Mouse (Mus musculus): ENCODE results near the gene Macrod2.

Gene Macrod2

GRCm38 (mm10) chr2:142217371-142217770 is 1822.3 kb downstream of the Macrod2 start:
- no peak for DNase-seq (ENCODE audit: low read depth, low spot score)

GRCm38 (mm10) chr2:142222137-142222921 is 1827.2 kb downstream of the Macrod2 start:
- no peak for DNase-seq (ENCODE audit: low read depth, low spot score)

DNA sequence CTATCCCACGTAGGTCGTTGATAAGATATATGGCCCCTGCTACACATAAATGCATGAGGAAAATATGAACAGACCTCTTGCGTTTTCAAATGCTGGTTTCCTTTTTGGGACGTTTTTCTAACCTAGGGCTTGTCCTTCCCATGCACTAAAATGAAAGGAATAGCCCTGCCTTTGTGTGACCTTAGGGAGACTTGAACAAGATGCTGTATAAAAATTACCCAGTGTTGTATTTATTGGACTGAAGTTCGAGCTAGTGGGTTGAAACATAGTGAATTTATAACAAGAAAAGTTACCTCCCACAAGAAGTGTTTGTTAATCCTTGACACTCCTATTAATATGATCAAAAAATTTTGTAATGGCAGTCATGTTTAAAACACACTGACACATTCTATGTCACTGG is 1827.8 kb downstream of the Macrod2 start:
- DNase-seq (ENCODE audit: low read depth, low spot score) = no peak

- no peak for DNase-seq (ENCODE audit: low read depth, low spot score)
These were observed 1836.0 kb downstream of the Macrod2 start for GRCm38 (mm10) chr2:142230985-142231549.

- no peak for DNase-seq (ENCODE audit: low read depth, low spot score)
These were observed 1837.7 kb downstream of the Macrod2 start for GRCm38 (mm10) chr2:142232828-142233227.

GRCm38 (mm10) chr2:142243483-142243882 is 1848.4 kb downstream of the Macrod2 start:
- no peak for DNase-seq (ENCODE audit: low read depth, low spot score)

DNA sequence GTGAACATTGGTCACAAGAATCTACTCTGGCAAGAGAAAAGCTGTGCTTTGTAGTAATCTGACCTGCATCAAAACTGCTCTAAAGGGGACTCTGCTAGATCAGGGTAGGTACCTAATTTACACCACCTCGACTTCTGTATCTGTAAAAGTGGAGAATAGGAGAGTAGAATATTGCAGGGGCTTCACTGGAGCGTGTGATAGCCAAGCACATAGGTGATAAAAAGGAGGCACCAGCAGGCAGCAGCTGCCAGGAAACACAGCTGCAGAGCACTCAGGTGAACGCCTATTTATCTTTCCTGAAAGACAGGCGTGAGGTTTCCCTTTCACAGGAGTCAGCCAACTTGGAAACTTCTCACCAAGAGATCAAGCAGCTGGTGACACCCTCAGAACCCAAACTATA is 1855.3 kb downstream of the Macrod2 start:
- DNase-seq (ENCODE audit: low read depth, low spot score) = no peak

- DNase-seq (ENCODE audit: low read depth, low spot score) = no peak
These were observed 1856.4 kb downstream of the Macrod2 start for GRCm38 (mm10) chr2:142251518-142251917.

DNA sequence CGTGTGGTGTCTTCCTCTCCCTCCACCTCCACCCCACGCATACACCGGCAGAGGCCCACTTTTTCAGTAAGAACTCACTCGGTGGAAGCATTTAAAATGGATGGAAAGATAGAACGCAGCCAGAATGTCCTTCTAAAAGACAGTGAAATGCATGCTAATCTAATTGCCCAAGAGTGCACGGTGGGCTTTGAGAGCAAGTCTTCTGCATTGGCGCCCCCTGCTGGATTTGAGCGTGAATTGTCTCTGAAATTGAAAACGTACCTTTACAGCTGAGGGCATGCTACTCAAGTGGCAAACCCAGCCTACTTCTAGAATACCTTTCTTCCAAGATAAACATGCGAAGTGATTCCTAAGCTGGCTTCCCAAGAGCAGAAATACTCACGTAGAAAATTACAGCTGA is 1858.8 kb downstream of the Macrod2 start:
- peak; percentile 4 for DNase-seq (ENCODE audit: low read depth, low spot score)

DNA sequence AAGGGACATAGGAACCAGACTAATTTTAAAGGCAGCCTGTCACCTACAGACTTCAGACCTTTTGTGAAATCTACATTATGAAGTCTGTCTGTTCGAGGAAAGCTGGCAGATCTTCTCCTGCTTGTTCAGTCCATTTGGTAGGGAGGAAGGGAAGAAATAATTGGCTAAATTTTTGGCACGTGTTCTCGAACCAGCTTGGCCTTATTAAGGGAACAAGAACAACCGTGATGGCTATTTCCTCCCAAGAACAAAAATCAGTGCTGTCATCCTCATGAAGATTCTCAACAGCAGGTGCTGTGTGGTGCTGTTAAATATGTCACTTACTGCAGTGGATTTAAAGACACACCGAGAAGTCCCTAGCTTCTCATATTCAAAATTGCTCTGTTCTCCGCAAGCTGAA is 1859.5 kb downstream of the Macrod2 start:
- DNase-seq (ENCODE audit: low read depth, low spot score) = no peak

GRCm38 (mm10) chr2:142257501-142257900 is 1862.4 kb downstream of the Macrod2 start:
- no peak for DNase-seq (ENCODE audit: low read depth, low spot score)

DNA sequence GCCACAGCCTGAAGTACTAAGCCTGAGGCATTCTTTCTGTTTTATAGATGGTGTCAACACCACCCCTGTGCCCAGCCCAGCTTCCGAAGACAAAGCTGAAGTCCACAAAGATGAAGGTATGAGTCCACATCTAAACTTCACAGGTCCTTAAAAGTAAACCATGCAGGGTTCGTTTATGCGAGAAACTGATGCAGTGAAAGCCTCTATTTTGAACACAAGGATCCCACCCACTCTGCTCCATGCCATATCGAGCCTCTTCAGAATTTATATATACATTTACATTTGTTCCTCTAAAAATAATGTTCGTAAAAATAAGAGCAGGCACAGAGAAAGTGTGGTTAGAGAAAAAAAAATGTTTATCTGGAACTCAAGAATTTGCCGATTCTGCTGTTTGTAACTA is 1865.9 kb downstream of the Macrod2 start:
- DNase-seq (ENCODE audit: low read depth, low spot score) = no peak

DNA sequence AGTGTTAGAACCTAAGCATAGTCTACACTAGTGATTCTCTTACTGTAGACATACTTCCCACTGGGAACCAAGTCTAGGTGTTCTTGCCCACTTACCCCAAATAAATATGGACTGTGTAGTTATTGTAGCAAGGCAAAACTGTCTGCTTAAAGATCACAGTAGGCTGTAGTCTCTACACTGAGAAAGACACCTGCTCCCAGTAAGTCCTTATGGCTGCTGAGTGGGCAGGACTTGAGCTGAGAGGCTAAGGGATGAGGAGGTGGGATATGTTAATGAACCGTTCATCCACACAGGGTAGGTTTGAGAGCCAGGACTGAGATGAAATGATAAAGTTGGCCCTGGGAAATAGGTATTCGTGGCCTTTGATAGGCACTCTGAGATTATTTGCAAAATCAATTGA is 1869.6 kb downstream of the Macrod2 start:
- no peak for DNase-seq (ENCODE audit: low read depth, low spot score)

GRCm38 (mm10) chr2:142267836-142268235 is 1872.7 kb downstream of the Macrod2 start:
- no peak for DNase-seq (ENCODE audit: low read depth, low spot score)

DNA sequence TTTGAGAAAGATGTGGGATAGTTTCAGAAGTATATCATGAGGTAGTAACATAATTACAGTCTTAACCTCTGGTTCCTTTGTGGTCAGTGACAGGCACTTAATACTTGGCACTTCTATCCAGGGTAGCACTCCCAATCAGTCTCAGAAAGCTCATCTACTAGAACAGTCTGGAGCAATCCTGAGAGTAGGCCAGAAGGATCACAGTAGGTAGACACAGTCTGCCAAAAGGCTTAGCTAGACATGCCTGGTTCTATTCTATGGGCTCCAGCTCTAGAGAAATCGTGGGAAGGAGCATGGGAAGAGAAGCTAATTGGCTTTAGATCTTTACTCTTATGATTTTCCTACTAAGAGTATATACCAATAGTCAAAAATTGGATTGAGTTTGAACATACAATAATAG is 1891.7 kb downstream of the Macrod2 start:
- DNase-seq (ENCODE audit: low read depth, low spot score) = no peak

DNA sequence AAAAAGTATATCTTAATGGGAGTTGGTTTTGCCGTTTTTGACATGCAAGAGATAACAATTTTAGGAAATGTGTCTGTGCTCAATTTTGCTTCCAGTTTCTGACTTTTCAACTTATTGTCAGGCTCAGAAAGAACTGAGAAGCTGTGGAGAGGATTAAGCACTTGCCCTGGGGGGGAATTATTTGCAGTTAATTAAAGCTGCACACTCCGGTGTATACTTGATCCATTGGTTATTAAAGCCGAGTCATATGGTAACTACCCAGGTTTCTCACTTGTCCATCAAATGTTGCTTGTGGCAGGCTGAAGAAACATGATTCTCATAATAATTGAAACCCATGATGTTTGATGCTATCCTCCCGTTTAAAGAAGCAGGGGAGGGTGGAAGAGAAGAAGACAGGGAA is 1899.7 kb downstream of the Macrod2 start:
- no peak for DNase-seq (ENCODE audit: low read depth, low spot score)

- DNase-seq (ENCODE audit: low read depth, low spot score) = no peak
These were observed 1908.2 kb downstream of the Macrod2 start for GRCm38 (mm10) chr2:142303098-142303911.

DNA sequence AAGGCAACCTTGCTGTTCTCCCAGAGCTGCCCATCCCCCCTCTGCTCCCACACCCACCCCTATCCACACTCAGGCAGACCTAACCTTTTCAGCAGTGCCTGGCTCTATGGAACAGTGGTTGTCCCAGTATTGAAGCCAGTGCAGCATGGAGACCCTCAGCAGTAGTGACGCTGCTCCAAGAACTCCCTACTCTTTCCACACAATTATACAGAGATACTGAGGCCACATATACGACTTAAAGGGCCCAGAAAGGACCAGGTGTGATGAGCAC is 1908.7 kb downstream of the Macrod2 start:
- DNase-seq (ENCODE audit: low read depth, low spot score) = no peak

- DNase-seq (ENCODE audit: low read depth, low spot score) = no peak
These were observed 1928.0 kb downstream of the Macrod2 start for GRCm38 (mm10) chr2:142323158-142323557.

DNA sequence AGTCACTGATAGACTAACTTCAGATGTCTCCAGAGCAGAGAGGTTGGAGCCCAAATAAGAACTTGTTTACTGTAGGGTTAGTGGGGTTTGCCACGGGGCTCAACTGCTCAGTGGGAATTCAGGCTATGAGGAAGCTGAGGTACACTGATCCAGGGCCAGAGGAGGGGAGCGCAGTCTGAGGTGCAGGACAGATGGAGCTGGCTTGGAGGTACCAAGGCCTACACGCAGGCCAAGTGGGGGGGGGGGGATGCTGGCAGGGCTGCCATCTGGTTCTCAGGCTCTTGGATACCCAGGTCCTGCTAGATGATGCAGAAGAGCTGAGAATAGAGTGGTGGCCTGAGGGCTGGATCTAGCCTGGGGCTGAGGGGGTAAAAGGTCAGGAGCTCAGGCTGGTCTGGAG is 1931.6 kb downstream of the Macrod2 start:
- DNase-seq (ENCODE audit: low read depth, low spot score) = no peak

DNA sequence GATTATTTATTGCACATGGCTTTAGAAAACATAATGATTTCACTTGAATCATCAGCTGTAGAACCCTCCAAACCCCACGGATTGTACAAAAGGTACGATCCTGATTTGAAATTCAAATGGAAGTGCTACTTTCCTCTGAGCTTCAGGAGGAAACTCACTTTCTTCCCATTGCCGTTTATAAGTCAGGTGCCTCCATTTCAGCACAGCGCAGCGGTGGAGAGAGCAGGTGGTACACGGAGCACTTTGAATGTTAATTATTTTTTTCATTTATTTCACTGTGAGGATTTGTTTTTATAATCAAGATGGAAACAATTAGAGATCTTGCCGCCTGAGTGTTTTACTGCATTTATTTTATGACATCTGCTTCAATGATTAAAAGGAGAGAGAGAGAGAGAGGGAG is 1934.7 kb downstream of the Macrod2 start:
- DNase-seq (ENCODE audit: low read depth, low spot score) = no peak

DNA sequence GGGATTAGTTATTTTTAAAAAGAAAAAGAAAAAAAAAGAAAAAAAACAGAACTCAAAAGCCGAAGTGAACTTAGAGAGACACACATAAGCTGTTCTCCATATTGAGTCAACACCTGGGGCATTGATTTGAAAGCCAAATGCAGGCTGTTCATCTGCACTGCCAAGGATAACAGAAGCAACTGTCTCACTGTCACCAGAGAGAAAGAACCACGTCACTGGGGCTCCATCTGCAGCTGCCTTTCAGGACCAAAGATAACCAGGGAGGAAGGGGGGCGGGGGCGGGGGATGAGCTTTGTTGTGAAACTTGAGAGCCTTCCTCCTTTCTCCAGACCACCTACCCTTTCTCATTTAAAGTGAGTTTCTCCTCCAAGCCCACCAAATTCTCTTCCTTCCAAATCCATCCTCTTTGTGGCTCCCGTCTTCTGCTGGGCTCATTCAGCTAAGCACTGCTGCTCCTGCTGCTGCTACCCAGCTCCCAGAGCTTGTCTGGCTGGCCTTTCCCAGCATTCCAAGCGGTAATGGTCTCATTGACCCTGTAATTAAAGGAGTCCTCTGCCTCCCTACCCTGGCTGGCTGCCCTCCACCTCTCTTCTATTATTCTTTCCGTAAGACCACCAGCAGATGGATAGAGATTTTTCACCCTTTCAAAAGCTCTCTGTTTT is 1939.5 kb downstream of the Macrod2 start:
- DNase-seq (ENCODE audit: low read depth, low spot score) = no peak

Measured in c-Kit-negative CD71-positive TER-119-positive erythroid progenitor cells, embryonic 14.5 days (primary cell).